Mouse (Mus musculus) gastrocnemius, postnatal 4 days (tissue): ENCODE results near the gene Spire2. TPM values are rescaled to one million over a fixed set of nuclear protein-coding genes. Genes with fewer than 3 reads are reported as not detected.

ENCODE experiments used
- DNase-seq, 2 experiments: peaks; one replicate each; pipeline ENCODE4 v3.0.0; 2021 to 2022; ENCODE audit warnings: low spot score in 2 of 2, mixed read lengths in 2 of 2
- total RNA-seq, 2 experiments: library from RNA; stranded (reverse); gene quantifications; 2 replicates each; pipeline ENCODE4 v1.2.3; 2021

Gene Spire2
- total RNA-seq, 2 experiments from 2014 or later, result 0.70 to 1.3 TPM

DNA sequence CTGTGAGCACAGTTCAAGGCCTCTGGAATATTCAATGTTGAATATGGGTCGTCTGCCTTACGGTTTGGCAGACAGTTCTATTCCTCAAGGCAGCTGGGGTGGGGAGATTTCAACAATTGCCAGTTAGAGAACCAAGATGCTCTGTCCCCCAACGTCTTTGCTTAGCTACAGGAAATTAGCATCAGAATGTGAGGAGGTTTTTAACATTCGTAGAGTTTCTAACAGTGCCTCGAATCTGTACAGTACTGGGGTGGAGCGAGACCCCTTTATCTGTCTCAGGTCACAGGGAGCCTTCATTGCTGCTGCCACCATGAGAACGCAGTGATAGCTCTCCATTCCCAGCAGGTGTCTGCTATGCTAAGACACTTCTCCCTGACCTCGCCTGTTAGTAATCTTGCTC lies 43.6 kb downstream of the Spire2 start:
- DNase-seq, result no peak

DNA sequence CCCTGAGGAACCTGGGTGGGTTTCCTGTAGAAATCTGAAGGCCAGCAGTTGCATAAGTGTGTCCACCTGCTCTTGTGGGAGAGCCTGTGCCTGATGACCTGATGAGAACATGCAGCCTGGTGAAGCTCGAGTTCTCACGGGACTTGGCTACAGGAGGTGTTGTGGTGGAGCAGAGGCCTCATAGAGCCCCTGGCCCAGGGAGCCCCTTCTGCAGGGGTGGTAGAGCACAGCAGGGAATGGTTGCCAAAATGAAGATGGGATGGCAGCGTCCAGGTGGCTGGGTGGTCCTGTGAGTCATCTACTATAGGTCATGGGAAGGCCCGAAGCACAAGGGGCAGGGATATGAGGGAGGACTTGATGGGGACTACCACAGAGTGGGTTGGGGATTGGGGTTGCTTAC lies 49.2 kb downstream of the Spire2 start:
- DNase-seq, result no peak

DNA sequence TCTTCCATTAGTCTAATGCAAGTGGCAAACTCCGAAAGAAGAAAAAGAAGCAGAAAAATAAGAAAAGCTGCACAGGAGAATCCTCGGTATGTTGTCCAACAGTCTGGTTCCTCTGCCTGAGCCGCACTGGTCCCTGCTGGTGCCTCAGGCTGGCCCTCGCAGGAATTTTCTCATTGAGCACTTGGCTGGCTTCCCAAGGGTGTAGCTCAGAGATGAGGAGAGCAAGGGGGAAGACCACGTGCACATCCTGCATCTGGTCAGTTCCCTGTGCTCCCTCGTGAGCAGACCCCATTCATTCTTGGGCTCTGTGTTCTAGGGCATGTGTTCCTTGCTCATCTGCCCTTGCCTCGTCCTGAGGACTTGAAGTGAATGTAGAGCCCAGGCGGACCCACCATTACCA lies 50.0 kb downstream of the Spire2 start:
- no peak for DNase-seq

GRCm38 (mm10) chr8:123384883-123385540 lies 52.5 kb downstream of the Spire2 start:
- no peak for DNase-seq

DNA sequence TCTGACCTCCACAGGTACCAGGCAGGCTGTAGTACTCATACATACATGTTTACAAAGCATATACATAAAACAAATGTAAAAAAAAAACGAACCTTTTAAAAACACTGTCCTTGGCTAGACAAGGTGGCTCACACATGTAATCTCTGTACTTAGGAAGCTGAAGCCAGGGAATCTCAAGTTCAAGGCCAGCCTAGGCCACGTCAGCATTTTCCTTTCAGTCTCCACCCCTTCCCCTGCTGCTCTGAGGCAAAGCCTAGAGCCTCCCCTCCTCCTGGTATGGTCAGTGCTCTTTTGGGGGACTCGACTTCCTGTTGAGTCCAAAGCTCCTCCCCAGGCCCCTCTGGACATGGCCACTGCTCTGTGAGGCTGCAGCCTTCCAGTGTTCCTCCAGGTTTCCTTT lies 54.5 kb downstream of the Spire2 start:
- no peak for DNase-seq

- DNase-seq, result no peak
Observed at GRCm38 (mm10) chr8:123387801-123388200, 55.3 kb downstream of the Spire2 start.

GRCm38 (mm10) chr8:123389026-123389425 lies 56.5 kb downstream of the Spire2 start:
- DNase-seq, result no peak

GRCm38 (mm10) chr8:123398308-123398707 lies 65.8 kb downstream of the Spire2 start:
- DNase-seq, result no peak

GRCm38 (mm10) chr8:123401936-123402335 lies 69.4 kb downstream of the Spire2 start:
- no peak for DNase-seq

- DNase-seq, result no peak
Observed at GRCm38 (mm10) chr8:123402730-123403326, 70.3 kb downstream of the Spire2 start.

GRCm38 (mm10) chr8:123404521-123404920 lies 72.0 kb downstream of the Spire2 start:
- DNase-seq, result no peak

GRCm38 (mm10) chr8:123406786-123407185 lies 74.3 kb downstream of the Spire2 start, which contains the start of gene Mc1r:
Gene Mc1r, plus strand, starts transcription at chr8:123407107.
- peak in 1 of 2 experiments; percentile 51 for DNase-seq

DNA sequence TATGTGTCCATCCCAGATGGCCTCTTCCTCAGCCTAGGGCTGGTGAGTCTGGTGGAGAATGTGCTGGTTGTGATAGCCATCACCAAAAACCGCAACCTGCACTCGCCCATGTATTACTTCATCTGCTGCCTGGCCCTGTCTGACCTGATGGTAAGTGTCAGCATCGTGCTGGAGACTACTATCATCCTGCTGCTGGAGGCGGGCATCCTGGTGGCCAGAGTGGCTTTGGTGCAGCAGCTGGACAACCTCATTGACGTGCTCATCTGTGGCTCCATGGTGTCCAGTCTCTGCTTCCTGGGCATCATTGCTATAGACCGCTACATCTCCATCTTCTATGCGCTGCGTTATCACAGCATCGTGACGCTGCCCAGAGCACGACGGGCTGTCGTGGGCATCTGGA lies 75.1 kb downstream of the Spire2 start:
- no peak for DNase-seq

- DNase-seq, result no peak
Observed at GRCm38 (mm10) chr8:123408586-123409544, 76.4 kb downstream of the Spire2 start.

GRCm38 (mm10) chr8:123410049-123410587 lies 77.6 kb downstream of the Spire2 start:
- no peak for DNase-seq

- no peak for DNase-seq
Observed at GRCm38 (mm10) chr8:123410788-123411187, 78.3 kb downstream of the Spire2 start.

- DNase-seq, result no peak
Observed at GRCm38 (mm10) chr8:123411246-123411645, 78.7 kb downstream of the Spire2 start, which contains the start of gene Tubb3. Gene Tubb3, plus strand, starts transcription at chr8:123411424.

DNA sequence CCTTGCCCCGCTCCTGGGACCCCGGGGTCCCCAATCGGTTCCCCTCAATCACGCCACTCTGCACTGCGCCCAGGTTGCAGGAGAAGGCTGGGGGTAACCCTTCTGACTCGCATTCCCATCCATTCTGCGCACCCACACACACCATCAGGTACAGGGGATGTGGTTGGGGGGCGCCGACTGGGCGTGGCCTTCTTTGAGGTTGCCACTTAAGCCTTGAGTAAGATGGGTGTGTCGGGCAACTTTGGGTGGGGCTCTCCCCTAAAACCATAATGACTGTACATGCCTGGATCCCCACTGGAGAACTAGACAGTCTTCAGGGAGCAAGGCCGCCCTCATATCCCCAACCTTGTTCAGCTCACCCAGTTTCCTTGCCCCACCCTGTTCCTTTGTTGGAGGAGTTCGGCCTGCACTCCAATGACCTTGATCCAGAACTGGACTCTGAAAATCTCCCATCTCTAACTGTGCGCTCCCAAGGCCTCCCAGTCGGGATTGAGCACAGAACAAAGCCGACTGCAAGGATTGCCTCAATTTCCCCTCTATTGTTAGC lies 79.3 kb downstream of the Spire2 start:
- no peak for DNase-seq

DNA sequence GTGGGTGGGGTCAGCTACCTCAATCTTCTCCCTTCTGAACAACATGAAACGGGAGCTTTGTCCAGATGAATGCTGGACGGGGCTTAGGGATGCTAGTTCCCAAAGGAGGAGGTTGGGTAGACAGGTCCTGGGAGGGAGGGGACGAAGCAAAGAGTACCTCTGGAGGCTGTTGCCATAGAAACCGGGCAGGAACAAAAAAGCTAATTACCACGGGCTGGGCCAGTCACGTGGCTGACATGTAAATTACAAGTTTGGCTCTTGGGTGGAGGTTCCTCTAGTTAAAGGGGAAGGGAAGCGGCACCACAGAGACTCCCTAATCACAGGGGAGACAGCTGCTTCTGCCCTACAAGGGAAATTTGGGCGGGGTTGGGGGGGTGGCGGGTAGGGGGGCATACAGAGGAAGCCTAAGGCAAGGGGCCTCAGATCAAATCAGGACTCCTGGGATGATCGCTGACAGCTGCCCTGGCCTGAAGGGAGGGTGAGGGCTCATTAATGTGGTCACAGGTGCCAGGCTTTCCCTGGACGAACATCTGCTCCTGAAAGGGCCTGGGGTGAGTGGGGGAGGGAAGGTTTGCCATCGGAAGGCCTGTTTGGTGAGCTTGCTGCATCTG lies 80.2 kb downstream of the Spire2 start:
- no peak for DNase-seq

DNA sequence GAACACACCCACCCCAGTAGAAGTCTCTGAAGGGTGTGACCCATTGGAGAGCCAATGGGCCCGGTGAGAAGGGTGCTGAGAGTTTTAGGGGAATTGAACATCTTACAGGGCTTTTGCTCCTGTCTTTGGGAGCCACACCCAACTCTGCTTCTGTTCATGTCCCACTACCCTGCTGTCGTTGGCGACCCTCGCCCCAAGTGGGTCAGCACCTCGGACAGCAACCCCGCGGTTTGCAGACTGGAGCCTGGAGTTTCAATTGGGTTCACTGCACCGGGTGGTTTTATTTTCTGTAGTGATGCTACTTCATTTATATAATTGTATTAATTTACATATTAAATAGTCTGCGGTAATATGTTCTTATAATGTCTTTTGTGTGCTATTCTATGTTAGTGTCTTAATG lies 81.7 kb downstream of the Spire2 start:
- DNase-seq, result no peak
